Mouse (Mus musculus) embryonic fibroblast, embryonic 13.5 days (primary cell): ENCODE results near the gene Cmtm4.

Experiments
- CTCF ChIP-seq: IDR thresholded peaks from 2 replicates; pipeline ENCODE4 v1.5.1; 2011; ENCODE audit warnings: mild to moderate bottlenecking, control low read depth, low read length, moderate library complexity, borderline replicate concordance; ENCODE audit not compliant: insufficient read depth
- POLR2A ChIP-seq: IDR thresholded peaks from 2 replicates; pipeline ENCODE4 v1.6.1; 2011; ENCODE audit warnings: low read depth, mild to moderate bottlenecking, control low read depth, low read length, moderate library complexity

GRCm38 (mm10) chr8:104342426-104342825 lies 53.2 kb downstream of the Cmtm4 start:
- TF ChIP-seq CTCF (no peak), POLR2A (no peak)
